Mouse (Mus musculus) limb, embryonic 13.5 days (tissue): ENCODE measurements around the gene Cnbp. TPM values are rescaled to one million over a fixed set of nuclear protein-coding genes. Genes with fewer than 3 reads are reported as not detected.

Source experiments
- ATAC-seq: fragments of 200-750 bp; cut with Nextera tagmentation; 2 replicates; pipeline ENCODE4 v1.8.0; 2017; ENCODE audit warnings: low read depth, moderate number of reproducible peaks, moderate TSS enrichment; ENCODE audit not compliant: low FRiP score
- H3K27ac ChIP-seq: fragments of 300-500 bp; sonication (generic); 2 replicates; pipeline ENCODE4 v1.5.1; 2015; ENCODE audit warnings: inconsistent platforms, mild to moderate bottlenecking, moderate library complexity
- H3K27me3 ChIP-seq: fragments of 300-500 bp; sonication (generic); 2 replicates; pipeline ENCODE4 v1.6.1; 2015; ENCODE audit warnings: mild to moderate bottlenecking, inconsistent platforms
- H3K36me3 ChIP-seq: fragments of 300-500 bp; sonication (generic); 2 replicates; pipeline ENCODE4 v1.6.1; 2015; ENCODE audit warnings: inconsistent platforms, mild to moderate bottlenecking, moderate library complexity
- H3K4me1 ChIP-seq: fragments of 300-500 bp; sonication (generic); 2 replicates; pipeline ENCODE4 v1.6.1; 2015; ENCODE audit warnings: inconsistent platforms
- H3K4me2 ChIP-seq: fragments of 300-500 bp; sonication (generic); replicated peaks from 2 replicates; pipeline ENCODE4 v1.6.1; 2015; ENCODE audit warnings: inconsistent platforms, mild to moderate bottlenecking, moderate library complexity
- H3K4me3 ChIP-seq: fragments of 300-500 bp; sonication (generic); 2 replicates; pipeline ENCODE4 v1.5.1; 2015; ENCODE audit warnings: moderate library complexity, mild to moderate bottlenecking, inconsistent platforms
- H3K9ac ChIP-seq: fragments of 300-500 bp; sonication (generic); 2 replicates; pipeline ENCODE4 v1.6.1; 2015; ENCODE audit warnings: mild to moderate bottlenecking, inconsistent platforms
- H3K9me3 ChIP-seq: fragments of 300-500 bp; sonication (generic); 2 replicates; pipeline ENCODE4 v1.6.1; 2016; ENCODE audit warnings: inconsistent platforms
- WGBS: fragments of 180-500 bp; shearing (Covaris S2); methylation state at CpG from one replicate; pipeline ENCODE4 v1.1.7; 2015; 5-methylcytosine and 5-hydroxymethylcytosine counted together
- polyA plus RNA-seq: library from polyadenylated mRNA; unstranded; fragments of >200 nt; fragmentation: Nextera tagmentation; extraction: Ambion mirVana; gene quantifications from 2 replicates; pipeline ENCODE4 v1.2.1, GENCODE M21; 2015

The Cnbp gene
- polyA plus RNA-seq, 1 experiment from 2014 or later: 1,115 TPM

DNA sequence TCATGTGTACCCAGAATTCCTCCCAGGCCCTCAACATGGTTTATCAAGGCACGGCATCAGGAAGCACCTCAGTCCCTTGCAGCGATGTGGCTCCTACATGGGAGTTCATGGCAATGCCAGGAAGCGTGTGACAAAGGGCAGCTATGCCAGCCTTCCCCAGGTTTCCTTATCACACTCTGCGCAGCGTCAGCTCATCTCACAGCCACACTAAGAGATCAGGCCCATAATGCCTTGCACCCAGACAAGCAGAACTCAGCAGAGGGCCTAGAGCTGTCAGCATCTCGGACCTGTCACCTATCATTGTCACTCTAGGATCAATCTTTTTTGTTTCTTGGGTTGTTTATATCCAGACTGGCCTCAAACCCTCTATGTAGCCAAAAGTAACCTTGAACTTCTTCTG lies 51.3 kb downstream of the Cnbp start:
- peaks cover 9% of the 10 kb centered on the region for H3K4me1 ChIP-seq
- H3K4me3 ChIP-seq: no peak overlapping the region
- no peaks in the 10 kb centered on the region for H3K9me3 ChIP-seq
- WGBS: 92% methylated on average over 6 of the region's 6 CpGs
- peaks cover 6% of the 10 kb centered on the region; the same call in 1 of the 2 replicates for H3K36me3 ChIP-seq
- no peak overlapping the region for H3K4me2 ChIP-seq
- H3K27ac ChIP-seq: no peak overlapping the region
- no peak overlapping the region for H3K9ac ChIP-seq
- no peak for ATAC-seq
- H3K27me3 ChIP-seq: no peaks in the 10 kb centered on the region

DNA sequence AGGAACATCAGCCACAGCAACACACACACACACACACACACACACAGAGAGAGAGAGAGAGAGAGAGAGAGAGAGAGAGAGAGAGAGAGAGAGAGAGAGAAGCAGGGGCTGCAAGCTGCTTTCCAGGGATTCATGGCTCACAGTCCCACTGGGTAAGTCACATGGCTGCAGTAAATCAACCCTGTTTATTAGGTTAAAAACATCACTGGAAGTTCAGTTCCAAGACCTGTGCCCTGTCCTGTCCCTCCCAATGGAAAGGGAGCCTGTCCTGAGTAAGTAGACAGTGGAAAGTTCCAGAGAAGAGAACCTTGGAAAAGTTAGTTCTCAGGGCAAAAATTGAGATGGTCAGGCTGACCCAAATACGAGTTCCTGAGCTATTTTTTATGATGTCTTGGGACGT lies 53.6 kb downstream of the Cnbp start:
- ATAC-seq: no peak
- Histone ChIP-seq H3K4me2 (no peak overlapping the region), H3K27ac (no peak overlapping the region), H3K9ac (no peak overlapping the region), H3K9me3 (no peaks in the 10 kb centered on the region), H3K36me3 (peaks cover 20% of the 10 kb centered on the region), H3K27me3 (no peaks in the 10 kb centered on the region), H3K4me1 (peaks cover 9% of the 10 kb centered on the region), H3K4me3 (no peak overlapping the region)
- 11% methylated on average over 2 of the region's 2 CpGs for WGBS

DNA sequence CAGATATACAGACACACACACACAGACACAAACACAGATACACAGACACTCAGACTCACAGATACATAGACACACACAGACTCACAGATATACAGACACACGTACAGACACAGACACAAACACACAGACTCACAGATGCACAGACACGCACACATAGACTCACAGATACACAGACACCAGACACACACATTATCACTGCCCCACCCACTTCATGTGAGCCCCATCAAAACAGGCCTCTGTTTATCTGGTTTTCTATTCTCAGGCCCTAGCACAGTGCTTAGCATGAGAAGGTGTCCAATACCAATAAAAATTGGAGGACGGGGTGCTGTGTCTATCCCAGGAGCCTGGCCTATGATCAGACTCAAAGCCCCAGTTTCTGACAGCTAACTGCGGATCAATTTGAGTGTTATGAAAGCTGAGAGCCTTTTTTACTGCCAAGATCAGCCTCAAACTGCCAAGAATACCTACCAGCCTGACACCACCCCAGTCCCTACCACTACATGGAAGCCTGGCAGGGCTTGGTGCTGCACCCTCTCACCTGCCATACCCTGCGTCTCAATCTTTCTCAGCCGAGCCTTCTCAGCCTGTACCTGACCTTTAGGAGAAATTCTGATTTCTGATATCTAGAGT lies 54.5 kb downstream of the Cnbp start:
- H3K27me3 ChIP-seq: no peaks in the 10 kb centered on the region
- 89% methylated on average over 6 of the region's 6 CpGs for WGBS
- H3K9me3 ChIP-seq: no peaks in the 10 kb centered on the region
- H3K4me3 ChIP-seq: no peak overlapping the region
- ATAC-seq: no peak
- H3K4me1 ChIP-seq: peaks cover 9% of the 10 kb centered on the region
- no peak overlapping the region for H3K4me2 ChIP-seq
- H3K27ac ChIP-seq: no peak overlapping the region
- H3K9ac ChIP-seq: no peak overlapping the region
- H3K36me3 ChIP-seq: peaks cover 29% of the 10 kb centered on the region

GRCm38 (mm10) chr6:87795385-87796150 lies 55.3 kb downstream of the Cnbp start:
- no peak overlapping the region for H3K9ac ChIP-seq
- H3K27ac ChIP-seq: no peak overlapping the region
- no peaks in the 10 kb centered on the region for H3K9me3 ChIP-seq
- no peak overlapping the region for H3K4me3 ChIP-seq
- 78% methylated on average over 6 of the region's 6 CpGs for WGBS
- H3K4me1 ChIP-seq: peaks cover 9% of the 10 kb centered on the region
- H3K4me2 ChIP-seq: no peak overlapping the region
- no peaks in the 10 kb centered on the region for H3K27me3 ChIP-seq
- peaks cover 34% of the 10 kb centered on the region for H3K36me3 ChIP-seq
- no peak for ATAC-seq

GRCm38 (mm10) chr6:87793821-87794510 lies 56.9 kb downstream of the Cnbp start:
- Histone ChIP-seq H3K4me3 (no peak overlapping the region), H3K9ac (no peak overlapping the region), H3K4me1 (peaks cover 18% of the 10 kb centered on the region), H3K4me2 (no peak overlapping the region), H3K27me3 (no peaks in the 10 kb centered on the region), H3K9me3 (no peaks in the 10 kb centered on the region), H3K27ac (no peak overlapping the region), H3K36me3 (peaks cover 32% of the 10 kb centered on the region)
- ATAC-seq: no peak
- 94% methylated on average over 10 of the region's 10 CpGs for WGBS

Other genes with a start within 250 kb of the Cnbp start
- gene Aplf, start 178.9 kb downstream of the Cnbp start, polyA plus RNA-seq: 13.4 and 15.4 TPM in 2 replicates
- 0.32 and 0.62 TPM in 2 replicates for gene Efcc1, start 120.2 kb downstream of the Cnbp start, polyA plus RNA-seq
- gene Gp9, start 73.0 kb downstream of the Cnbp start, polyA plus RNA-seq: 0.94 and 1.6 TPM in 2 replicates
- gene Rab43, start 38.9 kb downstream of the Cnbp start, polyA plus RNA-seq: 9.8 and 10.3 TPM in 2 replicates
- 3.7 and 6.8 TPM in 2 replicates for gene Gm45140, start 15.3 kb downstream of the Cnbp start, polyA plus RNA-seq
- gene Isy1, start 12.3 kb downstream of the Cnbp start, polyA plus RNA-seq: 46.7 and 53.7 TPM in 2 replicates
- gene Copg1, start 36.7 kb upstream of the Cnbp start, polyA plus RNA-seq: 186 and 193 TPM in 2 replicates
- gene Hmces, start 62.8 kb upstream of the Cnbp start, polyA plus RNA-seq: 66.8 and 69.0 TPM in 2 replicates
- gene H1fx, start 130.5 kb upstream of the Cnbp start, polyA plus RNA-seq: 27.8 and 40.0 TPM in 2 replicates
- 184 and 186 TPM in 2 replicates for gene Rab7, start 194.2 kb upstream of the Cnbp start, polyA plus RNA-seq
- gene Rpn1, start 233.4 kb upstream of the Cnbp start, polyA plus RNA-seq: 391 and 427 TPM in 2 replicates